Mouse (Mus musculus) cerebellum, adult 2 months (tissue): ENCODE data around the gene Ccdc144b.

Experiments used
- CTCF ChIP-seq: fragments of 200-500 bp; IDR thresholded peaks from 2 replicates; pipeline ENCODE4 v1.5.1; 2011; ENCODE audit warnings: low read depth, mild to moderate bottlenecking, control low read depth, low read length, moderate library complexity, borderline replicate concordance; ENCODE audit not compliant: insufficient read depth
- POLR2A ChIP-seq: fragments of 200-500 bp; IDR thresholded peaks from 2 replicates; pipeline ENCODE4 v1.6.1; 2011; ENCODE audit warnings: low read length, control low read depth, borderline replicate concordance; ENCODE audit not compliant: insufficient read depth

DNA sequence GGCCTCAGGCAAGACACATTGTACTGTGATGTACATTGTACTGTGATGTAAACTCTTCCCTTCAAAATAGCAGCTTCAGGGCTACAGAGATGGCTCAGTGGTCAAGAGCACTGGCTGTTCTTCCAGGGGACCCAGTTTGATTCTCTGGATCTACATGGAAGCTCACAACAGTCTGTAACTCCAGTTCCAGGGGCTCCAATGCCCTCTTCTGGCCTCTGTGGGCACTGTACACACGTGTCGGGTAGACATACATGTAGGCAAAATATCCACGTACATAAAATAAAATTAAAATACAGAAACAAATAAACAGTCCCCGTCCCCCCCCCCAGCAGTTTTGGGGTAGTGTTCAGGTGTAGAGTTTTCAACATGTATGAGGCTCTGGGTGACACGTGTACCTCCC lies 90.4 kb downstream of the Ccdc144b start:
- TF ChIP-seq CTCF: no peak; the same call in 1 of the 2 replicates
- TF ChIP-seq POLR2A: no peak
